Comparison of ENCODE assay signal across 14 mouse cellular contexts in genomic region chr9:106752135-106752534, GRCm38 (mm10).
"Had no signal": no experiment of that assay in that cellular context is flagged by ENCODE, and none has a peak within 500 bp of the region (broad histone marks: within the 10 kb centered on the region; RNA-seq: fewer than 3 reads in every experiment).

No protein-coding gene starts in this region.

- H3K27me3 ChIP-seq: limb, embryonic 13.5 days; liver, embryonic 12.5 days; neural tube, embryonic 13.5 days had no signal

- H3K4me3 ChIP-seq: layer of hippocampus, adult 2 months; limb, embryonic 13.5 days; liver, embryonic 12.5 days; midbrain, embryonic 10.5 days; neural tube, embryonic 13.5 days had no signal

- H3K27ac ChIP-seq: layer of hippocampus, adult 2 months; limb, embryonic 13.5 days; liver, embryonic 12.5 days; midbrain, embryonic 10.5 days; neural tube, embryonic 13.5 days had no signal

- DNase-seq: kidney, adult 8-10 months; kidney, postnatal 36 days; left cerebral cortex, postnatal 4 days; lung, embryonic 14.5 days; lung, postnatal 10 days; lung, postnatal 4 days; midbrain, embryonic 14.5 days; right cerebral cortex, postnatal 14 days had no signal

- H3K4me2 ChIP-seq: limb, embryonic 13.5 days; liver, embryonic 12.5 days; lung, embryonic 14.5 days; neural tube, embryonic 13.5 days had no signal

- H3K4me1 ChIP-seq: limb, embryonic 13.5 days; liver, embryonic 12.5 days; midbrain, embryonic 10.5 days; neural tube, embryonic 13.5 days had no signal

- ATAC-seq: intestine, embryonic 16.5 days; liver, embryonic 12.5 days had no signal

- H3K9ac ChIP-seq: limb, embryonic 13.5 days; liver, embryonic 12.5 days; lung, embryonic 14.5 days; neural tube, embryonic 13.5 days had no signal

- H3K9me3 ChIP-seq: limb, embryonic 13.5 days; liver, embryonic 12.5 days; midbrain, embryonic 10.5 days; neural tube, embryonic 13.5 days had no signal
